Mouse (Mus musculus): ENCODE measurements around the gene Rnf180.

DNA sequence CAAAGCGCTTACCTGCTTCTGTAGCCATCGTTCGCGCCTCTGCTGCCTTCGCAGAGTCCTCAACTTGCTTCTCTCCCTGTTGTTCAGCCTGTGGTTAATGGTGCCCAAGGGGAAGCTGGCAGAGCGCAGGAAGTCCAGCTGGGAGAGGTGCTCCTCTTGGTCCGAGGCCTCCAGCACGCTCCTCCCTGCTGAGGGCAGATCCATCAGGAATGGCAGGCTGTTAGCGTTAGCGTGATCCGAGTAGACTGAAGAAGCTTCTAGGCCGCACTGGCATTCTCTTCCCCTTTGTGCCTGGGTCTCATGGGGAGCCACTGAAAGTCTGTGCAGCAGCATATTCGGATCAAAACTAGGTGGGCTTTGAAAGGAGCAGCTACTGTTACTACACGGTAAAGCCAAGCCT, 45.0 kb downstream of the Rnf180 start:
- TF ChIP-seq GATA1 (IDR thresholded peaks at IDR 0.05; ENCODE audit: borderline replicate concordance, low read length) (no peak), FLI1 (IDR thresholded peaks at IDR 0.05; ENCODE audit: low read length) (no peak)
